Mouse (Mus musculus) yolk sac, embryonic 10.5 days (tissue): ENCODE measurements around the gene Tmem88b.
"Not testable (repeated sequence)": the region's sequence is repeated elsewhere in the genome, so short reads cannot be mapped to it uniquely, and the experiment has no call there.

ENCODE experiments used
- DNase-seq: peaks from one replicate; pipeline ENCODE4 v3.0.0-alpha.2; 2017; ENCODE audit warnings: low spot score

The Tmem88b gene

DNA sequence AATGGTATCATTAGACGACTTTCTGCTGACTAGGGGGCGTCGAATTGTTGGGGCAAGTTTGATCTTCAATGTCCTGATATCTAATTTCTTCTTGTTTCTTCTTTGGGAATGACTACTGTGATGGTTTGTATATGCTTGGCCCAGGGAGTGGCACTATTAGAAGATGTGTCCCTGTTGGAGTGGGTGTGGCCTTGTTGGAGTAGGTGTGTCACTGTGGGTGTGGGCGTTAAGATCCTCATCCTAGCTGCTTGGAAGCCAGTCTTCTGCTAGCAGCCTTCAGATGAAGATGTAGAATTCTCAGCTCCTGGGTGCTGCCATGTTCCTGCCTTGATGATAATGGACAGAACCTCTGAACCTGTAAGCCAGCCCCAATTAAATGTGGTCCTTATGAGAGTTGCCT, 3.2 kb upstream of the Tmem88b start:
- not testable (repeated sequence) for DNase-seq

DNA sequence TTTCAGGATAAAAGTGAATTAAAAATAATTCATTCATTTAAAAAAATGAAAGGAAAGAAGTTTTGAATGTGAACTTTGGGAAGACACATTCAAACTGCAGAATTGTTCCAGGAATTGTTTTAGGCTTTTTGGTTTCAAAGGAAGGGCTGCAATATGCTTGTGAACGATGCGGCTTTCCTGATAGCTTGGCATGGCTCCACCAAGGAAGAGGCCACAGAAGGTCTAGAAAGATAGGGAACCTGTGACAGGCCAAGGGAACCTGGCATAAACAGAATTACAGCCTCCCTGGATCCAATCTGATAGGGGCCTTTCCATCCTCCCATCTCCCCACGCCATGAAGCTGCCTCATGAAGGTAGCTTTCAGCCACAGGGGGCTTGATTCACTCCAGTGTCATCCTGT, 2.6 kb upstream of the Tmem88b start:
- no peak for DNase-seq

GRCm38 (mm10) chr4:155785246-155785645, 428 bp downstream of the Tmem88b start:
- DNase-seq, result no peak

GRCm38 (mm10) chr4:155784081-155784701, 1.5 kb downstream of the Tmem88b start:
- peak; percentile 83 for DNase-seq

DNA sequence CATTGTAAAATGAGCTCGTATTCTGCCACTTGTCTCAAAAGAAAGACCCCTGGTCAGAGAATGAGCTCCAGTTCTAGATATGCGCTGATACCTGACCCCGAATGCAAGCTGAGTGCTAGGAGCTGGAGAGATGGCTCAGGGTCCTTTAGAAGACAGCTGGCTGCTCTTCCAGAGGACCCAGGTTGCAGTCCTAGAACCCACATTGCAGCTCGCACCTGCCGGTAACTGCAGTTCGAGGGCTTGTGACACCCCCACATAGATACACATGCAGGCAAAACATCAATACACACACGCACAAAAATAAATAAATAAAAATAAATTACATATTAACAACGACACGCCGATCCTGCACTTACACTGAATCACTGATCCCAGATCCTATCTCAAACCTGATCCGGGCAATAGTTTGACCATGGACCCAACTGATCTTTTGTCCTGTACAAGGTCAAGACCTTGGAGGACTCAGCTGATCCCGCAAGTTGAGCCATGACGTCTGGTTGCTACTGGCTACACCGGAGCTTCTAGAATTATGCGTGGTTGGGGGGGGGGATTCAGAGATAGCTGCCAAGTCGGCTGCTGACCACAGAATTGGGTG, 2.1 kb downstream of the Tmem88b start:
- DNase-seq, result no peak

GRCm38 (mm10) chr4:155780895-155781294, 4.8 kb downstream of the Tmem88b start:
- DNase-seq, result no peak

GRCm38 (mm10) chr4:155779498-155779897, 6.2 kb downstream of the Tmem88b start:
- DNase-seq, result no peak

DNA sequence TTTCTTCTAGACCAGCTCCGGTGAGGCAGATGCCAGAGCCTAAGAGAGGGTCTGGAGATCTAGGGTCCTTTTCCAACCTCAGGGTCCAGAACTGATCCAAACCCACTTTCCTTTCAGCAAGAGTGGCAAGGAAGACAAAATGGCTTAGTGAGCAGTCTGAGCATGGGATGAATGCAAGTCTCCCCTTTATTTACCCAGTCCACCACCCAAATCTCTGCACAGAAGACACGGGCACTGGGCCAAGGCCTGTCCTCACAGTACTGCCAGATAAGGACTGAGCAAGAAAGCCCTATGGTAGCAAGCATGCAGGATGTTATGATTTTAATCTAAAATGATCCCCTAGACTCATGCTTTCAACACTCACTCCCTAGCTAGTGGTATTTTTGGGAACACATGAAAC, 7.9 kb downstream of the Tmem88b start:
- no peak for DNase-seq

DNA sequence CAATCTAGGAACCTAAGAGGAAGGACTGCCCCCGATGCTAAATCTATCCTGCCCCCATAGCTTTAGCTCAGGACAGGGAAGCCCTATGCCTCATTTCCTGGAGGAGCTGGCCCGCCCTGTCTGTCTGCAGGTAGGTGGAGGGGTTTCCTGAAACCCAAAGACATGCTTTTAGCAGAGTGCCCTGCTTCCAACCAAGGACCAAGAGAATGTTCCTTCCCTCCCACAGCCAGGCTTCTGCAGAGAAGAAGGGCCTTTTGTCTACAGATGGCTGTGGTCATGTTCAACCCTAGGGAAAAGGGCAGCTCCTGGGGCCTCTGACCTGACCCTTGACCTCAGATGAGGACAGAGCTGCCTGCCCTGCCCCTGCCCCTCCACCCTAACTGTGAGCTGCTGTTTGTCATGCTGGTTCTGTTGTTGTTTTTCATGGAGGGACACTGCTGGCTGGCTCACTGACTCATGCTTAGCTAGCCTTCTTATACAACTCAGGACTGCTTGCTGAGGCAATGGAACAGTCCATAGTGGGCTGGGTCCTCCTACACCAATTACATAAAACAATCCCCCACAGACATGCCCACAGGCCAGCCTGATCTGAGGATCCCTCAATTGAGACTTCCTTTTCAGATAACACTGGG, 8.9 kb downstream of the Tmem88b start:
- peak; percentile 80 for DNase-seq

- DNase-seq, result no peak
These were observed 9.8 kb downstream of the Tmem88b start for GRCm38 (mm10) chr4:155775855-155776254.

DNA sequence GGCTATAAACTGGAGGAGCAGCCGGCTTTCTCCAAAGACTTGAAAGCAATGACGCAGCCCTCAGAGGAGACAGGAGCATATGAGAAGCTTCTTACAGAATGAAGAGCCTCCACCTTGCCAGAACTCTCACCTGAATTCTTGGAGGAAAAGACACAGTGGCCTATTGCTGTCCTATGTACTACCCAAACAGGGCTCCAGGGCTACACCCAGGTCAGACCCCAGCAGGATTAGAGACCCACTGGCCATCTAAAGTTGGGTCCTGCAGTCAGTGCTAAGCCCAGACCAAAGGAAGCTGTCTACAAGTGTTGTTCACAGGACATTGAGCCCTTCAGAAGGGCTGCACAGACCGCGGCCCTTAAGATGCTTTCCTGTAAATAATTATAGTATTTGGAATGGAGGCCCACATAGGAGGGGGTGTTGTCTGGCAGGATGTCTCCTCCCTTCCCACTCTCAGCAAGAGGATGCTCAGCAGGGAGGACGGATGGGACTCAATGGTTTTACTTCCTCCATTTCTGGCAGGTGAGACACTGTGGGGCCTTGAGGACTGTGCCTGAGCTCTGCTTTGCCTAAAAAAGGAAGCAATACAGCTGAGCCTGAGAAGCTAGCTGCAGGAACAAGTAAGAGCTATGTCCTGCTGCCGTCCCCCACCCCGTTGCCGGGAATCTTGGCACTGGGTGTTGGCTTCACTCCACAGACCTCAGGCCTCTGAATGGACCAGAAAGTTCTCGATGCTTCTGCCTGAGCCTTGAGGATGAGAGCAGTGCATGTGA, 10.5 kb downstream of the Tmem88b start:
- DNase-seq, result no peak

- peak; percentile 84 for DNase-seq
These were observed 11.4 kb downstream of the Tmem88b start, which contains the start of gene Vwa1 for GRCm38 (mm10) chr4:155774280-155774754. Vwa1 (minus strand) TSS chr4:155774698.

GRCm38 (mm10) chr4:155773335-155774078, 12.2 kb downstream of the Tmem88b start:
- no peak for DNase-seq

DNA sequence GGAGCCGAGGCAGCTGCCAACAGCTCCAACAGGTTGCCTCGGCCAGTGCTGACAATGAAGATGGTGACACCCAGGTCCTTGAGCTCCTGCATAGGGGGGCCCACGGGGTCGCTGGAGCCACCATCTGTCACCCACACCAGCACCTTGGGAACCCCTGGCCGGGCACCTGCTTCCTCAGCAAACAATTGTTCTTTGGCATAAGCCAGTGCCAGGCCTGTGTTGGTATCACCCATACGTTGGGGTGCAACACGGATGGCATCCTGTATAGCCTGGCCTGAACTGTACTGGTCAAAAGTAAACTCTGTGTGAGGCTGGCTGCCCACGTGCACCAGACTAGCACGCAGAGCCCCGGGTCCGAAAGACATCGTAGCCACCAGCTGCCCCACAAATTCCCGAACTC, 12.9 kb downstream of the Tmem88b start:
- no peak for DNase-seq

GRCm38 (mm10) chr4:155771706-155772105, 14.0 kb downstream of the Tmem88b start:
- no peak for DNase-seq

GRCm38 (mm10) chr4:155770626-155771025, 15.0 kb downstream of the Tmem88b start:
- no peak for DNase-seq

GRCm38 (mm10) chr4:155769880-155770512, 15.7 kb downstream of the Tmem88b start:
- DNase-seq, result peak; percentile 87

- DNase-seq, result no peak
These were observed 16.2 kb downstream of the Tmem88b start for GRCm38 (mm10) chr4:155769496-155769879.

DNA sequence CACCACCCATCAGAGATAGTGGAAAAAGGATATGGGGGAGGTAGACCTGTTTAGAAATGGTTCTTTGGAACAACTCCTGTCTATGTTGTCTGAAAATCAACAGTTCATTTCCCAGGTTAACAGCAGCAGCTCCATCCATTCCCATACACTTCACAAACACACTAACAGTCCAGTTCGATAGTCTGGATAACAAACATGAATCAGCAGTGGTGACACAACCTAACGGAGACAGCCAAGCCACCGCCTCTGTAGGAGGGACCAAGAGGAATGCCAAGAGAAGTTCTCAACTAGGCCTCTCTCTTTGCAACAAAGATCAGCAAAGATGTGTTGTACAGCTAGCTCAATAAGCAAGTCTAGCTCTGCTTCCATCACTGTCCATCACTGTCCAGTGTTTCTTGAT, 23.3 kb downstream of the Tmem88b start:
- DNase-seq, result no peak

GRCm38 (mm10) chr4:155761356-155762099, 24.1 kb downstream of the Tmem88b start:
- DNase-seq, result no peak
